Mouse (Mus musculus) mouse trophoblast stem cell (cell line): ENCODE data around the gene Coa7.

Experiments
- in situ Hi-C, 2 experiments: fragments of 300-500 bp; cut with MseI, MboI; formaldehyde crosslinking; loops; 2 replicates in 1 of 2; 3 replicates in 1 of 2; pipeline ENCODE4 v1.15.1; 2025

Coa7 gene

GRCm38 (mm10) chr4:108383183-108383714 lies 55.3 kb downstream of the Coa7 start, which contains the start of gene Shisal2a:
Gene Shisal2a (minus strand): TSS chr4:108383349.
- in situ Hi-C loops, result no loop called here

- in situ Hi-C loops, result no loop called here
These were observed 58.1 kb downstream of the Coa7 start for GRCm38 (mm10) chr4:108386087-108386486.

- in situ Hi-C loops, result no loop called here
These were observed 59.2 kb downstream of the Coa7 start for GRCm38 (mm10) chr4:108387106-108387505.

GRCm38 (mm10) chr4:108387681-108388253 lies 59.8 kb downstream of the Coa7 start:
- in situ Hi-C loops, result no loop called here

GRCm38 (mm10) chr4:108388741-108389140 lies 60.8 kb downstream of the Coa7 start:
- in situ Hi-C loops, result no loop called here

- in situ Hi-C loops, result loop anchor here in 1 of 2 experiments (5.0 kb wide), 1 partner anchor 49 kb away; no protein-coding TSS in a partner anchor
These were observed 63.2 kb downstream of the Coa7 start for GRCm38 (mm10) chr4:108391124-108391523.
